Comparison of ENCODE assay signal across 12 mouse cellular contexts in the genomic region with DNA sequence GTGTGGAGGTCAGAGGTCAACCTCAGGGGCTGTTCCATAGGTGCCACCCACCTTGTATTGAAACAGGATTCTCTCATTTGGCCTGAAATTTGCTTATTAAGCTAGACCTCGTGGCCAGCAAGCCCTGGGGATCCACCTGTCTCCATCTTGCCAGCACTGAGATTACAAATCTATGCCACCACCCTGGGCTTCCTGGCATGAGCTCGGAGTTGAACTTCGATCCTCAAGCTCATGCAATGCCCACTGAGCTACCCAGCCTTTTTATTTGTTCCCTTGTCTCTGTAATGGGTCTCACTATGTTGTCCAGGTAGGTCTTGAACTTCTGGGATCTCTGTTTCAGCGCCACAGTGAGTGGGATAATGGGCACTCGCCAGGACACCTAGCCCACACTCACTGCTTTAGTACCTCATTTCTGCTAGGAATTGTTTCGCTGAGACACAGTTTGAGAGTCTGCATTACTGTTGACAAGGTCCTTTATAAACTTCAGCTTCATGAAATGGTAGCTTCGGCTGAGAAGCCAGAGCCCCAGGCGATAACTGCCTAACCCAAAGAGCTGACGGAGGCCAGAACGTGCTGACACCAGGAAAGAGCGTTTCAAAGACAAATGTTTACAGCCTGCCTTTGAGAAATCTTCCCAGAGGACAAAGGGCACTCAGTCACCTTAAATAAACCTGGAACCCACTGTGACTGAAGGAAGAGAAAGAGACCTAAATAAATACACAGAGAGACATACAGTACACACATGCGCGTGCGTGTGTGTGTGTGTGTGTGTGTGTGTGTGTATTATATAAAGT. TPM values are rescaled to one million over a fixed set of nuclear protein-coding genes. Genes with fewer than 3 reads are reported as not detected.
DNase-seq lines count a peak whose midpoint lies in the region; ATAC-seq and TF ChIP-seq lines count a peak whose summit lies in the region.
"Had no signal": no experiment of that assay in that cellular context is flagged by ENCODE, and none has a peak within 500 bp of the region (broad histone marks: within the 10 kb centered on the region; RNA-seq: fewer than 3 reads in every experiment).

No protein-coding gene starts in this region.

- H3K4me3 ChIP-seq in heart, adult 2 months = no peak overlapping the region
- no peak overlapping the region for H3K4me3 ChIP-seq in liver, adult 2 months (ENCODE audit: insufficient read depth, low read depth, low read length)
- no peak overlapping the region for H3K4me3 ChIP-seq in liver, embryonic 11.5 days (ENCODE audit: low read depth, low read length)
- no peak overlapping the region for H3K4me3 ChIP-seq in intestine, postnatal 0 days (ENCODE audit: low read depth, low read length)
- H3K4me3 ChIP-seq in stomach, embryonic 15.5 days (replicated peaks) = no peak overlapping the region
- H3K4me3 ChIP-seq: limb, embryonic 15.5 days had no signal

- no peaks in the 10 kb centered on the region for H3K27me3 ChIP-seq in heart, adult 2 months (ENCODE audit: control insufficient read depth, insufficient read depth, low read length)
- no peaks in the 10 kb centered on the region for H3K27me3 ChIP-seq in liver, adult 2 months (ENCODE audit: control insufficient read depth, insufficient read depth, low read length)
- H3K27me3 ChIP-seq in liver, embryonic 11.5 days (replicated peaks; ENCODE audit: control insufficient read depth, insufficient read depth, low read length) = no peaks in the 10 kb centered on the region
- no peaks in the 10 kb centered on the region for H3K27me3 ChIP-seq in intestine, postnatal 0 days (replicated peaks; ENCODE audit: control insufficient read depth, insufficient read depth, low read length)
- H3K27me3 ChIP-seq in stomach, embryonic 15.5 days (replicated peaks) = no peaks in the 10 kb centered on the region
- H3K27me3 ChIP-seq: limb, embryonic 15.5 days had no signal

- H3K9me3 ChIP-seq in liver, embryonic 11.5 days (ENCODE audit: control insufficient read depth, low read length) = no peaks in the 10 kb centered on the region
- no peaks in the 10 kb centered on the region for H3K9me3 ChIP-seq in intestine, postnatal 0 days (ENCODE audit: control insufficient read depth)
- no peaks in the 10 kb centered on the region for H3K9me3 ChIP-seq in stomach, embryonic 15.5 days
- H3K9me3 ChIP-seq: limb, embryonic 15.5 days had no signal

- no peak for ATAC-seq in liver, embryonic 11.5 days (replicated peaks; ENCODE audit: low FRiP score)
- peak; percentile 86 for ATAC-seq in intestine, postnatal 0 days
- ATAC-seq in stomach, embryonic 15.5 days (ENCODE audit: insufficient read depth, low FRiP score, low read depth) = 0 out of 2 replicates have a peak, but pooled peaks have one; percentile 35
- ATAC-seq: forebrain, embryonic 14.5 days had no signal

- 70% methylated on average over 14 of the region's 14 CpGs for whole genome bisulfite sequencing in heart, adult 2 months
- WGBS in liver, adult 2 months = 38% methylated on average over 14 of the region's 14 CpGs
- 59% methylated on average over 14 of the region's 14 CpGs for WGBS in liver, embryonic 11.5 days
- WGBS in intestine, postnatal 0 days = 42% methylated on average over 14 of the region's 14 CpGs
- WGBS in stomach, embryonic 15.5 days = 43% methylated on average over 14 of the region's 14 CpGs

- no peak for TF ChIP-seq CTCF in heart, adult 2 months (IDR thresholded peaks at IDR 0.05)
- no peak for TF ChIP-seq CTCF in liver, adult 2 months (IDR thresholded peaks at IDR 0.05; ENCODE audit: low read depth, low read length)
- no peak for TF ChIP-seq CTCF in intestine, postnatal 0 days (IDR thresholded peaks at IDR 0.05; ENCODE audit: low read depth)

- H3K27ac ChIP-seq in heart, adult 2 months = no peak overlapping the region
- H3K27ac ChIP-seq in liver, adult 2 months (replicated peaks; ENCODE audit: insufficient read depth, low read depth, low read length) = no peak overlapping the region
- H3K27ac ChIP-seq in liver, embryonic 11.5 days (ENCODE audit: low read depth, low read length) = no peak overlapping the region
- H3K27ac ChIP-seq in intestine, postnatal 0 days (ENCODE audit: low read depth, low read length) = no peak overlapping the region
- no peak overlapping the region for H3K27ac ChIP-seq in stomach, embryonic 15.5 days
- H3K27ac ChIP-seq: limb, embryonic 15.5 days had no signal

- H3K4me2 ChIP-seq in liver, embryonic 11.5 days = no peak overlapping the region
- H3K4me2 ChIP-seq in intestine, postnatal 0 days (replicated peaks; ENCODE audit: low read depth) = no peak overlapping the region
- H3K4me2 ChIP-seq in stomach, embryonic 15.5 days = no peak overlapping the region
- H3K4me2 ChIP-seq: limb, embryonic 15.5 days had no signal

- H3K4me1 ChIP-seq in heart, adult 2 months (ENCODE audit: control insufficient read depth, insufficient read depth, low read length) = no peaks in the 10 kb centered on the region
- no peaks in the 10 kb centered on the region for H3K4me1 ChIP-seq in liver, adult 2 months (ENCODE audit: control insufficient read depth, insufficient read depth, low read length)
- no peaks in the 10 kb centered on the region for H3K4me1 ChIP-seq in liver, embryonic 11.5 days (replicated peaks; ENCODE audit: control insufficient read depth, insufficient read depth, low read length)
- no peaks in the 10 kb centered on the region for H3K4me1 ChIP-seq in intestine, postnatal 0 days (replicated peaks; ENCODE audit: control insufficient read depth, insufficient read depth, low read length)
- H3K4me1 ChIP-seq in stomach, embryonic 15.5 days = no peaks in the 10 kb centered on the region
- H3K4me1 ChIP-seq: limb, embryonic 15.5 days had no signal

- intact Hi-C loops in heart, adult 2 months (cut with DNase I) = no loop called here

- no peak overlapping the region for H3K9ac ChIP-seq in heart, adult 2 months (ENCODE audit: low read depth, low read length)
- H3K9ac ChIP-seq in liver, adult 2 months (ENCODE audit: low read depth, low read length) = no peak overlapping the region
- no peak overlapping the region for H3K9ac ChIP-seq in liver, embryonic 11.5 days (ENCODE audit: low read depth, low read length)
- no peak overlapping the region for H3K9ac ChIP-seq in intestine, postnatal 0 days (ENCODE audit: low read depth, low read length)
- H3K9ac ChIP-seq in stomach, embryonic 15.5 days = no peak overlapping the region
- H3K9ac ChIP-seq: limb, embryonic 15.5 days had no signal

- peak; percentile 66 for DNase-seq in heart, adult 11 months
- no peak for DNase-seq in heart, adult 2 months
- DNase-seq in liver, adult 2 months (ENCODE audit: extremely low read depth, low read depth, low spot score) = peak; percentile 67
- DNase-seq in liver, embryonic 11.5 days (ENCODE audit: low spot score) = no peak
- DNase-seq in urinary bladder, postnatal 36 days (ENCODE audit: low spot score in 2 of 2) = no peak
- DNase-seq: gastrocnemius, postnatal 36 days; spleen, adult 18-20 months; thymus, postnatal 14 days had no signal

- no peaks in the 10 kb centered on the region for H3K79me2 ChIP-seq in heart, adult 2 months (replicated peaks; ENCODE audit: control insufficient read depth, insufficient read depth, low read length)
- no peaks in the 10 kb centered on the region for H3K79me2 ChIP-seq in liver, adult 2 months (ENCODE audit: control insufficient read depth, insufficient read depth, low read length)

- no peak for TF ChIP-seq EP300 in heart, adult 2 months (IDR thresholded peaks at IDR 0.05; ENCODE audit: insufficient read depth, low read depth, low read length)

- no peak for TF ChIP-seq POLR2A in heart, adult 2 months (IDR thresholded peaks at IDR 0.05; ENCODE audit: insufficient read depth, low read depth, low read length)
- TF ChIP-seq POLR2A in liver, adult 2 months (IDR thresholded peaks at IDR 0.05; ENCODE audit: extremely low read depth, insufficient read depth, low read length) = no peak

- H3K36me3 ChIP-seq in heart, adult 2 months (ENCODE audit: control insufficient read depth, insufficient read depth, low read length) = no peaks in the 10 kb centered on the region
- no peaks in the 10 kb centered on the region for H3K36me3 ChIP-seq in liver, adult 2 months (ENCODE audit: control insufficient read depth, insufficient read depth, low read length)
- H3K36me3 ChIP-seq in liver, embryonic 11.5 days (ENCODE audit: control insufficient read depth, insufficient read depth, low read length) = no peaks in the 10 kb centered on the region
- no peaks in the 10 kb centered on the region for H3K36me3 ChIP-seq in intestine, postnatal 0 days (ENCODE audit: control insufficient read depth, insufficient read depth)
- no peaks in the 10 kb centered on the region for H3K36me3 ChIP-seq in stomach, embryonic 15.5 days
- H3K36me3 ChIP-seq: limb, embryonic 15.5 days had no signal

RNA-seq across cellular contexts. Expression of a gene that starts 50.6 kb away (rescaled TPM):
- 1 to 10 TPM; 7.4 to 9.4 TPM for total RNA-seq in heart, adult 2 months (2021)
- polyA plus RNA-seq in heart, adult 2 months (2012; rRNA removed) = 2.6 and 2.8 TPM in 2 replicates
- 10.2 and 12.3 TPM in 2 replicates for total RNA-seq in liver, adult 2 months (2014; rRNA removed)
- 2.7 and 2.9 TPM in 2 replicates for polyA plus RNA-seq in liver, adult 2 months (2012; rRNA removed)
- polyA plus RNA-seq in liver, embryonic 11.5 days (2014; fragmentation: Nextera tagmentation; extraction: Ambion mirVana) = 15.0 and 15.3 TPM in 2 replicates
- polyA plus RNA-seq in intestine, postnatal 0 days (2015; fragmentation: Nextera tagmentation; extraction: Ambion mirVana) = 11.4 and 13.5 TPM in 2 replicates
- 16.8 and 17.8 TPM in 2 replicates for polyA plus RNA-seq in stomach, embryonic 15.5 days (2015; fragmentation: Nextera tagmentation; extraction: Ambion mirVana)

Comparison
In these comparisons a context has a peak if more than half of its experiments do, and no peak if none do; other contexts are left out.
1. DNase-seq: peak in heart, adult 11 months (single experiment) and liver, adult 2 months (single experiment); none in heart, adult 2 months (0 of 2), liver, embryonic 11.5 days (single experiment) and urinary bladder, postnatal 36 days (0 of 2).